Mouse (Mus musculus) urinary bladder, adult 18-20 months (tissue): ENCODE results near the gene Slco3a1.

ENCODE experiments used
- DNase-seq, 2 experiments: peaks; one replicate each; pipeline ENCODE4 v3.0.0; 2022; ENCODE audit warnings: low spot score in 2 of 2, mixed read lengths in 2 of 2

The Slco3a1 gene

GRCm38 (mm10) chr7:74528182-74528581, 26.4 kb downstream of the Slco3a1 start:
- DNase-seq = no peak

- no peak for DNase-seq
Measured at GRCm38 (mm10) chr7:74527689-74528088, 26.9 kb downstream of the Slco3a1 start.

- no peak for DNase-seq
Measured at GRCm38 (mm10) chr7:74526030-74526429, 28.6 kb downstream of the Slco3a1 start.

- DNase-seq = no peak
Measured at GRCm38 (mm10) chr7:74525586-74525985, 29.0 kb downstream of the Slco3a1 start.

- no peak for DNase-seq
Measured at GRCm38 (mm10) chr7:74524188-74524971, 30.2 kb downstream of the Slco3a1 start.

GRCm38 (mm10) chr7:74523086-74523485, 31.5 kb downstream of the Slco3a1 start:
- DNase-seq = no peak

GRCm38 (mm10) chr7:74522260-74522659, 32.3 kb downstream of the Slco3a1 start:
- no peak for DNase-seq

GRCm38 (mm10) chr7:74519386-74519785, 35.2 kb downstream of the Slco3a1 start:
- DNase-seq = no peak

- DNase-seq = no peak
Measured at GRCm38 (mm10) chr7:74518776-74519175, 35.8 kb downstream of the Slco3a1 start.

GRCm38 (mm10) chr7:74518255-74518654, 36.3 kb downstream of the Slco3a1 start:
- DNase-seq = no peak

- DNase-seq = no peak
Measured at GRCm38 (mm10) chr7:74510676-74511075, 43.9 kb downstream of the Slco3a1 start.

- DNase-seq = no peak
Measured at GRCm38 (mm10) chr7:74508205-74508604, 46.4 kb downstream of the Slco3a1 start.

- DNase-seq = no peak
Measured at GRCm38 (mm10) chr7:74506856-74507255, 47.7 kb downstream of the Slco3a1 start.

GRCm38 (mm10) chr7:74505635-74506034, 48.9 kb downstream of the Slco3a1 start:
- no peak for DNase-seq

- DNase-seq = no peak
Measured at GRCm38 (mm10) chr7:74501187-74501586, 53.4 kb downstream of the Slco3a1 start.

GRCm38 (mm10) chr7:74499470-74499869, 55.1 kb downstream of the Slco3a1 start:
- no peak for DNase-seq

- no peak for DNase-seq
Measured at GRCm38 (mm10) chr7:74498266-74498980, 56.2 kb downstream of the Slco3a1 start.

- DNase-seq = no peak
Measured at GRCm38 (mm10) chr7:74497203-74497602, 57.4 kb downstream of the Slco3a1 start.

GRCm38 (mm10) chr7:74495451-74495850, 59.1 kb downstream of the Slco3a1 start:
- no peak for DNase-seq

GRCm38 (mm10) chr7:74493775-74494174, 60.8 kb downstream of the Slco3a1 start:
- DNase-seq = no peak

GRCm38 (mm10) chr7:74491683-74492355, 62.8 kb downstream of the Slco3a1 start:
- DNase-seq = no peak

GRCm38 (mm10) chr7:74488141-74488540, 66.4 kb downstream of the Slco3a1 start:
- no peak for DNase-seq

- no peak for DNase-seq
Measured at GRCm38 (mm10) chr7:74487727-74488126, 66.9 kb downstream of the Slco3a1 start.
